Mouse (Mus musculus) Patski (cell line): ENCODE results near the gene Dapk3. TPM values are rescaled to one million over a fixed set of nuclear protein-coding genes. Genes with fewer than 3 reads are reported as not detected.

Source experiments
- ATAC-seq: fragments of 100-300 bp; one replicate; pipeline ENCODE4 v1.8.0; 2021
- CTCF ChIA-PET: fragments of 350-600 bp; sonication (Branson Sonifier 250); formaldehyde crosslinking; loops from one replicate; lab custom pipeline; 2022; ENCODE audit warnings: inconsistent platforms; lab: Charles Lee
- POLR2A ChIA-PET: fragments of 350-600 bp; sonication (Branson Sonifier 250); formaldehyde crosslinking; loops from one replicate; lab custom pipeline; 2022; ENCODE audit warnings: antibody characterized with exemption, inconsistent platforms; lab: Charles Lee
- DNase-seq: peaks from one replicate; pipeline ENCODE4 v3.0.0-alpha.2; 2011; ENCODE audit warnings: low read depth, low spot score
- H3K27me3 ChIP-seq: fragments of 371-371 bp; one replicate; pipeline ENCODE4 v1.5.1; 2021
- CTCF ChIP-seq: fragments of 100-300 bp; IDR thresholded peaks from one replicate; pipeline ENCODE4 v1.5.1; 2021
- in situ Hi-C: fragments of 300-500 bp; cut with MboI; formaldehyde crosslinking; loops from 3 replicates; pipeline ENCODE4 v1.11.1; 2018; ENCODE audit warnings: low pct_unique_long_range_greater_than_20kb, mixed read lengths
- polyA plus RNA-seq: library from polyadenylated mRNA; unstranded; gene quantifications from one replicate; pipeline ENCODE4 v1.2.3, GENCODE M21; 2021

The Dapk3 gene
- polyA plus RNA-seq = 82.0 TPM

DNA sequence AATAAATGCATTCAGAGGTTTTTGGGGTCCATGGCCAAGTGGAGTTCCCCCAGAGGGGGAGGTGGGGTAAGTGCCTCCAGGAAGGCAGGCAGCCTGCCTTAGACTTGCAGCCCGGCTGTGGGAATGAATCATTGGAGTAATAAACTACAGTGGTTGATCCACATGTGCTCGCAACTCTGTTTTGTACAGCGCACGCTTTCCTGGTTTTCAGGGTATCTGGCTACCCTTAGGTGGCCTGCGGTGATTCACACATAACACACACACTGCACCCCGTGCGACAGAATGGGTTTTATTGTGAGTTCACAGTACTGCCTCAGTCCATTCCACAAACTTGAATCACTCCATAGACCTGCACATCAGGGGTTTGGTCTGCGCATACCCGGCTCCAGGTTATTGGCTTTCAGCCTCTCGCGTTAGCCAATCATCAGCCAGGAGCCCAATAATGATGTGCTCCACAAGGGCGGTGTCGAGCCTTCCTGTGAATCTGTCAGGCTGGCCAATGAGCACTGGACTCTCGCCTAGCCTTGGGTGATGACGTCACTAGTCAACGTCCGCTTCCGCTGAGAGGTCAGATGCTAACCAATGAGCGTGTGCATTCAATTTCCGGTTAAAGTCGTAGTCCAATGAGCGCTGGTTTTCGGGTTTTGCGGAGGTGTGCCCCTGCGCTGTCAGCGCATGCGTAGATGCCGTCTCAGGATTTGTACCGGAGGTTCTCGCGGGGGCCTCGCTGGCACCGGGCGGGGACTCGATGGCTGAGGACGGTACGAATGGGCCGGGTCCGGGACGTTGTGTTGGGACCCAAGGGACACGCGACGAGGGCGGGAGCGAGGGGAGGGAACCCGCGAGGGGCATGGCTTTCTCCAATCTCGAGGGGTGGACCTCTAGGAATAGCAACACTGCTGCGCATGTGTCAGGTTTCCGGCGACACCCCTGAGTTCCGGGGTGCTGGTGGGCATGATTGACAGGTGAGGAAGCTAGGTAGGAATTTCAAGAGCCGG, at the start of gene Dapk3:
Gene Dapk3 (plus strand): TSS at position 670 of the 998 bp plus-strand sequence.
- DNase-seq (peak; percentile 99), ATAC-seq (peak; percentile 80)
- ChIA-PET POLR2A (interaction anchor here (1.4 kb wide), 1 partner anchor 10 kb away, joined by 6 read pairs; no protein-coding TSS in a partner anchor), CTCF (no interaction called here)
- no peaks in the 10 kb centered on the region for H3K27me3 ChIP-seq
- in situ Hi-C loops = no loop called here
- no peak for TF ChIP-seq CTCF

DNA sequence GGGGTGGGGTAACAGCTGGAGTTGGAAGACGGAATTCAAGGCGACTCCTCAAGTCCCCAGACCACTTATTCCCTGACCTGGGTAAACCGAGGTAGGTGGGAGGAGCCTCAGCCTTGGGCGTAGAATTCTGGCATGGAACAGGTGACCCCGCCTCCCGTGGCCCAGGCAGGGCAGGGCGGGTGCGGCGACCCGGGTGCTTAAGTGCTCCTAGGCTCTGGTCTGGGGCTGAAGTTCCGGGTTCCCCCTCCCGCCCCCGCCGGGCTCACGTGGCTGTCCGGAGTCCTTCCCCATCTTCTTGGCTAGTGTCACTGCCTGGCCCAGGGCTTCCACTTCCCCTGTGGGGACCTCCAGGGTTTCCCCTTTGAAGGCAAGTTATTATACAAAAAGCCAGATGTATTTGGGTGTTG, 48.6 kb upstream of the Dapk3 start:
- H3K27me3 ChIP-seq = no peaks in the 10 kb centered on the region
- ChIA-PET CTCF (no interaction called here), POLR2A (interaction anchor here (1.7 kb wide), 1 partner anchor 9 kb away, joined by 6 read pairs; no protein-coding TSS in a partner anchor)
- TF ChIP-seq CTCF = no peak
- in situ Hi-C loops = no loop called here
- DNase-seq (no peak), ATAC-seq (no peak)

DNA sequence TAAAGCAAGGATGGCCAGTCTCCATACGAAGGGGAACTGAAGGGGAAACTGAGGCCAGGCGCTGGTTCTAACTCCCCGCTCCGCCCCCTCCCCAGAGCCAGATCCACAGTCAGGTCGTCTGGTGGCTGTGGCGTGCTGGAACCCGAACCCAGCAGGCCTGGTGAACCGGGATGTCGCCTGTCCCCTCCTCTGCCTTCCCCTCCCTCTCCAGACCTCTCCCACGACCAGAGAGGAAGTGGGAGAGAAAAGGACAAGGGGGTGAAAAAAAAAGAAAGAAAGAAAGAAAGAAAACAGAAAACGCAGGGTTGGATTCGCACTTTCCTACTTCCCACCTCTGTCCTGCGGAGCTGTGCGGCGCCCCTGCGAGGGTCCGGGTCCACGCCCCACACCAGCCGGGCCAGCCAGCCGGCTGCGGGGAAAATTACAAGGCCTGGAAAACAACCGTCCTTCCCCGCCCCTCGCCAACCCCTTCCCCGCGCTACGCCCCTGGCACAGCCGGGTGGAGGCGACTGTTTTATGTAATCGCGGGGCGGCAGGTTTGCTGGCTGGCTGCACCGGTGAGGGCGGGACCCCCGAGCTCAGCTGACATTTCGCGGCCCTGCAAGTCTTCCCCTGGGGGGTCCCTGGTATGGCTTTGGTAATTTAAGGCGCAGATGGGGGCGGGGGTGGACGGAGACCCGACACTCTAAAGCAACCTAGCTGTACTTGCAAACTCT, 47.7 kb upstream of the Dapk3 start, which contains the start of gene Zbtb7a:
Gene Zbtb7a (plus strand): TSS at position 255 of the 716 bp plus-strand sequence.
- no peak for TF ChIP-seq CTCF
- no peaks in the 10 kb centered on the region for H3K27me3 ChIP-seq
- in situ Hi-C loops = no loop called here
- CTCF ChIA-PET = no interaction called here
- DNase-seq (no peak), ATAC-seq (no peak)
- POLR2A ChIA-PET = interaction anchor here (0.7 to 1.7 kb wide), 4 partner anchors 10 to 53 kb away, joined by 3 to 6 read pairs (median 3); partner anchors contain the start of gene Eef2

DNA sequence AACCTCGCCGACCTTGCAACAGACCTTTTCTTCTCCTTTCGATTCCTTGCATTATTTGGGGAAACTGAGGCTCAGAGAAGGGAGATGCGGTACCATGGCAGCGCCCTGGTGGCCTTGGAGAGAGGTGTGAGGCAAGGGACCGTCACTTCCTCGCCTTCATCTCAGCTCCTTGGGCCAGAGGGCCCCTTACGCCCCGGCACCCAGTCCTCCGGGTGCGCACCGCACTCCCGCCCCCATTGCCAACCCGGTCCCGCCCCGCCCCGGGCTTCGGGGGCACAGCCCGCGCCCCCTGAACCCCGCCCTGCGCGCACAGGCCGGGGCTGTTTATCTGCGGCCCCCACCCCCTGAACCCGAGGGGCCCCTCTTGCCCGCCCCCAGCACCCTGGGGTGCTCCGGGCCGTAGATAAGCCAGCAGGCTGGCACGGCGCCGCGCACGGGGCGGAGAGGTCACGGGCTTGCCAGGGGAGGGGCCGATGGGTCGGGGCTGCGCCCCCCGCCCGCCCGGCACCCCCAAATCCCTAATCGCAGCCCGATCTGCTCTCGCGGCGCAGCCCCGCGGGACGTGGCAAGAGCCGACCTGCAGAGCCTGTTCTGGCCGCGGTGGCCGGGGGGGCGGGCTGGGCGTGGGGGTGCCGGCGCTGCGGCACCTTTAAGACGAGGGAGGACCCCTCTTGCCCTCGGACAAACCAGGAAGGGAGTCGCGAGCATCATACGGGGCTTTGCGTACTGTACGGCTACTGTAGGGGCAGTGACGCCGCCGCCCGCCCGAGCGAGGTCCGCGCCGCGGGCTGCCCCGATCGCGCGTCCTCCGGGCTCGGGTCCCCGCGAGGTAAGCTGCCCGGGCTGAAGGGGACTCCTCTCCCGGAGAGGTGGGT, 46.7 kb upstream of the Dapk3 start:
- ATAC-seq (peak; percentile 16), DNase-seq (no peak)
- ChIA-PET CTCF (no interaction called here), POLR2A (interaction anchor here (0.9 to 1.7 kb wide), 4 partner anchors 11 to 51 kb away, joined by 3 to 6 read pairs (median 4); partner anchors contain the start of gene Eef2)
- no peak for TF ChIP-seq CTCF
- in situ Hi-C loops = no loop called here
- H3K27me3 ChIP-seq = no peaks in the 10 kb centered on the region

- POLR2A ChIA-PET = interaction anchor here (1.0 to 1.8 kb wide), 2 partner anchors 31 to 50 kb away, joined by 5 read pairs; partner anchors contain the start of gene Pias4
Measured at GRCm38 (mm10) chr10:81136706-81137231, 46.0 kb upstream of the Dapk3 start.

DNA sequence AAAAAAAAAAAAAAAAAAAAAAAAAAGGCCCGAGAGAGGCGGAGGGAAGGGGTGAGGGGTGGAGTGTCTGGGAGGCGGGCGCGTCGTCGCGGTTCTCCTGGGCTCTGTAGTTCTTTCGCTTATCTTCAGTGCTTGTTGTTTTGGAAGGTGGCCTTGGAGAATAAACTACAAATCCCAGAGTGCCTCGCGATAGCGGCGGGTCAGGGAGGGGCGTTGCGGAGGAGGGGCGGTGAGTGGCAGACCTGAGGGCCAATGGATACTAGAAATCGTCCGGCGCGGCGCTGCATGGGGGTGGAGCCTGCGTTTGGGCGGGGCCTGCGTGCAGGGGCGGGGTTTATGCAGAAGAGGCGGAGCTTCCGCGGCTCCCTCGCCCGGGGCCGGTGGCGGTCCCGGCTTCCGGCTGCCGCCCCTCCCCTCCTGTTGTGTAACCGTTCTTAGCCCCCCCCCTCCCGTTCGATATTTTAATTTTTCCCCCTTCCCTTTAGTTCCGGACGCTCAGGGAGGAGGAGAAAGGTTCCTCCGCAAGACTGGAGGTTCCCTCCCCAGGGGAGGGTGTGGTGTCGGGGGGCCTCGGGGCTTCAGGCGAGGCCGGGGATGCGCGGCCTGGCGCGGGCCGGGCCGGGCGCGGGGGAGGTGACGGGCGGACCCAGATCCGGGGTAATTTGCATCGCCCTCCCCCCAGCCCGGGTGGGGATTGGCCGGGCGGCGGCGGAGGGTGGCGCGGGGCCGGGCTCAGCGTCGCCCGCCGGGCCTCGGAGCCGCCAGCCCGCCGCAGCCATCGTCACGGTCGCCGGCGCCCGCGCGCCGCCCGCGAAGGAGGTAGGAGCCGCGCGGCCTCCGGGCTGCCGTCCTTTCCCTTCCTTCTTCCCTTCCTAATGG, 45.3 kb upstream of the Dapk3 start:
- ATAC-seq (peak; percentile 72), DNase-seq (peak; percentile 94)
- no peaks in the 10 kb centered on the region for H3K27me3 ChIP-seq
- POLR2A ChIA-PET = interaction anchor here (1.0 to 1.8 kb wide), 2 partner anchors 30 to 49 kb away, joined by 5 read pairs; partner anchors contain the start of gene Pias4
- CTCF ChIA-PET = no interaction called here
- TF ChIP-seq CTCF = no peak
- in situ Hi-C loops = no loop called here

More at GRCm38 (mm10) chr10:81136706-81137231, 46.0 kb upstream of the Dapk3 start:
- DNase-seq (no peak), ATAC-seq (peak; percentile 28)
- no peak for TF ChIP-seq CTCF
- no peaks in the 10 kb centered on the region for H3K27me3 ChIP-seq
- in situ Hi-C loops = no loop called here
- CTCF ChIA-PET = no interaction called here

DNA sequence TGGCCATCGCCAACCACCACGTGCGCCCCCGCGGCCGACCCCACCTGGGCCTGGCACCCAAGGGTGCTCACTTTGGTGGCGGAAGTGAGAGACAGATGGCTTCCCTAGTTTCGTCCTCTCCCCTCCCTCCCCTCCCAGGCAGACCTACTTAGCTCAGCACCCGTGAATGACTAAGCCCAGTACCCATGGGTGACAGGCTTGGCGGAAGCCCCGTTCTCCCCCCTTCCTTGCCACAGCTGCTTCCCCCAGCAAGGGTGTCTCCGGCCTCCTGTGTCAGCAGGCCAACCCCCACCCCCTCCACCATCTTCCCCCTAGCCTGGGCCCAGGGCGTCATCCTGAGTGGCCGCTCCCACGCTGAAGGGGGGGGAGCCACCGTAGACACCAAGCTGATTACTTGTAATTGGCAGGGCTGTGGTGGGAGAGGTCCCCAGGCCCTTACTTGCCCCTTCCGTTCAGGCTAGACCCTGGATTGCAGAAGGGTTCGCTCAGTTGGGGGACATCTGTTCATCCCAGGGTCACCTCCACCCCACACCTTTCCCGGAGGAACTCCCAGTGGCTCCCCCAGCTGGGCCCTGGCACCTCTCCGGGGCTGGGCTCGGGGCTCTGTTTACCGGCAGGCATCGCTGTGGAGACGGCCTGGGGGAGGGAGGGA, 44.5 kb upstream of the Dapk3 start:
- CTCF ChIA-PET = no interaction called here

More for the DNA sequence above, 44.5 kb upstream of the Dapk3 start:
- no peak for DNase-seq
- POLR2A ChIA-PET = interaction anchor here (0.6 to 1.8 kb wide), 3 partner anchors 8 to 29 kb away, joined by 3 to 5 read pairs (median 3); partner anchors contain the start of gene Pias4
- no peak for ATAC-seq
- TF ChIP-seq CTCF = no peak
- no peaks in the 10 kb centered on the region for H3K27me3 ChIP-seq
- in situ Hi-C loops = no loop called here
